1 mouse cellular context compared by ENCODE assay signal in genomic region chr9:21852128-21853091, GRCm38 (mm10).
TF ChIP-seq lines count a peak whose summit lies in the region.

Dock6 (minus strand) TSS chr9:21852635.

TF ChIP-seq in CH12.LX, 34 proteins besides CTCF, POLR2A, EP300 and RAD21 (continued from another document):
- TF ChIP-seq TBP (conservative IDR thresholded peaks at IDR 0.05; ENCODE audit: low read depth, low read length) = no peak
- no peak for TF ChIP-seq MYC (IDR thresholded peaks at IDR 0.05; ENCODE audit: low read depth, low read length)
- no peak for TF ChIP-seq ZNF384 (IDR thresholded peaks at IDR 0.05; ENCODE audit: low read depth, low read length)
- TF ChIP-seq POLR2AphosphoS2 (IDR thresholded peaks at IDR 0.05; ENCODE audit: low read depth, low read length) = no peak
- TF ChIP-seq MAFK (IDR thresholded peaks at IDR 0.05; ENCODE audit: insufficient replicate concordance, low read length) = no peak
- 0 out of 2 replicates have a peak, but pooled peaks have one; percentile 20 for TF ChIP-seq TCF12 (IDR thresholded peaks at IDR 0.05; ENCODE audit: low read depth, low read length)
- TF ChIP-seq ZMIZ1 (IDR thresholded peaks at IDR 0.05; ENCODE audit: low read depth, low read length) = peak; percentile 30; the same call in 1 of the 2 replicates
- TF ChIP-seq GABPA (IDR thresholded peaks at IDR 0.05; ENCODE audit: insufficient replicate concordance, low read depth, low read length) = no peak
